Mouse (Mus musculus) heart, adult 11 months (tissue): Measurements from ENCODE around the gene Dctd.
A peak's percentile ranks its signal among the peaks of the same experiment; 100 is the strongest.

Experiments
- DNase-seq: peaks from one replicate; pipeline ENCODE4 v3.0.0; 2022

Dctd gene

DNA sequence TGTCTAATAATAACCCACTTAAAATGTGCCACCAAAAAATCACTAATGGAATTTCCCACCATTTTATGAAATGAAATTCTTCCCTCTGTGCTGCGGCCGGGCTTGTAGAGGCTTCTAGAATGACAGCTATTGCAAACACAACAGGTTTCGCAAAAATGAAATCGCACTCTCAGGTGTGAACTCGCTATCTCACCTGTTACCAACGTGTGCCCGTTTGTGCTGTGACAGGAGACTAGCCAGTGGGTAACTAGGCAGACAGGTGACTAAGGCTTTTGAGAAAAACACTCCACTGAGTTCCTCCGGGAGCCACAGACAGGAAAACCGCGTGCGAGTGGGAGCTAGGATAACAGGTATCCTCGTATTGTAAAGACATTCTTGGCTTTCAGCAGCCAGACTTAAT is at the start of gene Dctd:
Dctd (plus strand) TSS at position 301 of the 400 bp plus-strand sequence.
- DNase-seq: peak; percentile 22

DNA sequence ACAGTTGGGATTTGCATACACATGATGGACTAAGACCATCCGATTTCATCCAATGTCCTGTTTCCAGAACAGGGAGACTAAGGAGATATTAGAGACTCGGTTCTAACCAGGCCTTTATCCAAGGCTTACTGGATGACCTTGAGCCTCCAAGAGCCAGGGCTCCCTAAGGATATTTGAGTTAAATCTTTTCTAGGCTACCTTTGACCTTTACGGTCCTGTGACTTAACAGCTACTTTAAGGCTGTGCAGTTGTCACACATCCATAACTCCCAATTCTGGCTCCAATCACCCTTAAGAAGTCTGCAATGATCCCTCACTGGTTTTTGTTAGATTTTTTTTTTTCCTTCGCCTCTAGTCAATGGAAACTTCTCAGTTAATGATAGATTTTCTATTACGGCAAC is 45.3 kb upstream of the Dctd start:
- peak; percentile 18 for DNase-seq

DNA sequence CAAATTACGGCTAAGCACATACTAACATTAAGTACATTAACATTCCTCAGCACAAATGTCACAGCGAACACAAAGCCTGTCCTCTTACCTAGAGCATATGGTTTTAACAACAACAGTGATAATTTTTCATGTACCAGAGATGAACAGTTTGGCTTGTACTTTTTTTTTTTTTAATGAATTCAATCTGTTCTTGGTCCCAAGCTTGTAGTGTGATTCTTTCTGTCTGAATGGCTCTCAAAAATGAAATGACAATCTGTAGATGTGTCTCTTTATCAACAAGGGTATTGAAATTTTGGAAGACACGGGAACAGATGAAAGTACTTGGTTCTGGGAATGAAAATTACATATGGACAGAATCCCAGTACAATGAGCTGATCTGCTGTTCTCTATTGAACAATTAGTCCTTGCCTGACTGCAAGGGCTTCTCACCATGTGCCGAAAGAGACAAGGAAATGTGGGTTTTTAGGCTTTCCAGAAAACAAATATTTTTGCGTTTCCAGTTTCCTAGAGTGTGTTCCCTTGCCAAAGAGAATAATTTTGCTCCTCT is 35.3 kb upstream of the Dctd start:
- no peak for DNase-seq

DNA sequence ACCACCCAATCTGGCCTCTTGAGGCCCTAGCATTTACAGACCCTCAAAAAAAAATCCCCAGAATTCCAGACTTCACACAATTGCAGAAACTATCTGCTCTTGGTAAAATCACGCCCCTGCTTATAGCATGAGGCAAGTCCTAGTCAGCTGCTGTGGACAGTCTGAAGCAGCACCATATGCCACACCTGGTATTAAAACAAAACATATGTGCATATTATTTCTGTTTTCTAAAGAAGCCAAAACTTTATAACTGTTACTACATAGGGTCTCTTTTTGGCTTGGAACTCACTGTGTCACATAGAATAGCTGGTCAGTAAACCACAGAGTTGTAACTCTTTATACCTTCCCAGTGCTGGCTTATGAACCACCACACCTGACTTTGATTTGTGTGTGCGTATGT is 24.7 kb upstream of the Dctd start:
- no peak for DNase-seq

DNA sequence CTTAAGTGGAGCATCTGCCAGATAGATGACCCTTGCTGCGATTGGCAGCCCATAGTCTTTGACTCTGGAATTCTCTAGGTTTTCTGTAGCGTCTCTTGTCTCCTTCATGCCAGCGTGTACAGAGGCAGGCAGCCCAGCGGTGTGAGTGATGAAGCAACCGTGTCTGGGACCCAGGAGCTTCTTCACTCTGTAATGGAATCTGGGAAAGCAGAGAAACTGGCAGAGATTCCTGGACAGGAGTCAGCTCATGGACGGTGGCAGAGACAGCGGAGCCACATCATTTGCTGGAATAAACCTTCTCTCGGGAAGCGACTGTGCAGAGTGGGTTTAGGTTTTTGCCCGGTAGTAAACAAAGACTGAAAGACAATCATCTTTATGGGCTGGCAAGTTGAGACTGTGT is 16.5 kb upstream of the Dctd start:
- peak; percentile 70 for DNase-seq

DNA sequence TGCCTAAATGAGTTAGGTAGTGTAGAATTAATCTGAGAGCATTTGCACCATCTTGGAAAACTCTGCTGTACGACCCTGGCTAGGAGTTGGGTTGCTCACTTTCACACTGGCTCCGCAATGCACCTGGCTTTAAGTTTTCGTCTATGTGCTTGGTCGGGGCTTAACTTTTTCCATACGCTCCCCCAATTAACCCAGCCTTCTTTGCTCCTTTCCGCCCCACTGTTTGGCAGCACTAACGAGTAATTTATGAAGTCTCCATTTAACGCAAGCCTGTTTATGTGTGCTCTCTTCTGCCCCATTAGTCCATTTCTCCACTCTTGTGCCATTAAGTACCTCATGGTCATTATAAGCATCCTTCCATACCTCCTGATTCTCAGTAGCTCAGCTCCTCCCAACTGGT is 8.2 kb upstream of the Dctd start:
- peak; percentile 54 for DNase-seq

DNA sequence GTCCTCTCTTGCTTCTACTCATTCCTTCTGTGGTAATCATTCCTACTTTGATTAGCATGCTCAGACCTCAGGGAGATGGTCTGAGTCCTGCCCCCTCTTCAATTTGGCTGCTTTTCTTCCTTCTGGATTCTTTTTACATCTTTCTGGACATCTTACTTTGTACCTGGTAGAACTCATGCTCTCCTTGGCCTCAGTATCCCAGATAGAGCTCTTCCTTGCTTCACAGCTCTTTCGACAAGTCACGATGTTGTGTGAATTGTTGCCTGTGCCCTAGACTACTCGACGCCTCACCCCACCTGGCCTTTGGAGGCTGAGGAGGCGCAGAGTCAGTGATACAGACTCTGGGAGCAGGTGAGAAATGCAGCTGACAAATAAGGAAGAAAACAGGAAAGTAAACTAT is 3.5 kb upstream of the Dctd start:
- DNase-seq: peak; percentile 70

DNA sequence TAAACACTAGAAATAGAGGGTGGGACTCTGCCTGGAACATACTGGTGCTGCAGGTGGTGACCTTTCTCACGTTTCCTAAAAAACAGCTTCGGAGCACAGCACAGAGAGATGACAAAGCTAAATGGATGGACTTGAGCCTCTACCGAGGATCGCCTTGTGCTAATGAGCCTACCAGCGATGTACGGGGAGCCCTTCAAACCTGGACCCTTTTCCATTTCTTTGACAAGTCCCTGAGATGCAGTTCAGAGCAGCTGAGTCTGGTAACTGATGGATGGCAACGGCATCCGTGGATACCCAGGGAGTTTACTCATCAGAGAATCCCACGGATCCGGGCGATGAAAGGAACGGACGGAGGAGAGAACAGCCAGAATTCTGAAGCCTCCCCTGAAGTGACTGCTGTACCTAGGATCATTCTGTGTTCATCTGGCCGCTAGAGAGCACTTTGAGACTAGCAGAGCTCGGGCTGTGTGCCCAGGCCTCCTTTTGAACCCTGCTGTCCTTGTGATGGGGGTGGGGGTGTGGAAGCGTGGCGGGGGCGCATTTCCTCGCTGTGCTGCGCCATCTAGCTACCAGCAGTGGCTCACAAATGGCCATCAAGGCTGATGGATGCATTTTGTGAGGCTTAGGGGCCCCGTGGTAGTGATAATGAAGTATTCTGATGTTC is 1.6 kb upstream of the Dctd start:
- peak; percentile 89 for DNase-seq

DNA sequence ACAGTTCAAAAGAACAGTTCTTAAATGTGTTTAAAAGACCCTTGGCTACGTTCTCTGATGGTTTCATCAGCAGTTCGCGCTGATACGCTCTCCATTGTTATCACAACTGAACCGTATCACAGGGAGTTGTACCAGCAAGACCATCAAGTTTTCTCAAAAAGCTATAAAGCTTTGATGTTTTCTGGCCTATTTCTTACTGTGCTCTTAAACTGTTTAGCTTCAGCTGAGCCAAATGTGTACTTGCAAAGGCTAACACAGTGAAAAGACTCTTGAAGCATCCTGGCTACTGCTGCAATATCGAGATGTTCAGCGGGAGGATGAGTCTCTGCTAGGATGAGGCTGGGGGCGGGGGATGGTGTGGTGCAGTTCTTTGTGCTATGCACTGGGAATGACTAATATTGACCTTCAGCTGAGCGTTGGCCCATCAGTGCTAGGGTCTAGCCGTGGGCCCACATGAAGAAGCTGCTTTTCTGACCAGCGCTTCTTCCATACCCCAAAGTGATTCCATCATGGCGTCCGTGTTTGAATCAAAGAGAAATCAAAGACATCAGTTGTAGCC is 732 bp upstream of the Dctd start:
- DNase-seq: peak; percentile 55

DNA sequence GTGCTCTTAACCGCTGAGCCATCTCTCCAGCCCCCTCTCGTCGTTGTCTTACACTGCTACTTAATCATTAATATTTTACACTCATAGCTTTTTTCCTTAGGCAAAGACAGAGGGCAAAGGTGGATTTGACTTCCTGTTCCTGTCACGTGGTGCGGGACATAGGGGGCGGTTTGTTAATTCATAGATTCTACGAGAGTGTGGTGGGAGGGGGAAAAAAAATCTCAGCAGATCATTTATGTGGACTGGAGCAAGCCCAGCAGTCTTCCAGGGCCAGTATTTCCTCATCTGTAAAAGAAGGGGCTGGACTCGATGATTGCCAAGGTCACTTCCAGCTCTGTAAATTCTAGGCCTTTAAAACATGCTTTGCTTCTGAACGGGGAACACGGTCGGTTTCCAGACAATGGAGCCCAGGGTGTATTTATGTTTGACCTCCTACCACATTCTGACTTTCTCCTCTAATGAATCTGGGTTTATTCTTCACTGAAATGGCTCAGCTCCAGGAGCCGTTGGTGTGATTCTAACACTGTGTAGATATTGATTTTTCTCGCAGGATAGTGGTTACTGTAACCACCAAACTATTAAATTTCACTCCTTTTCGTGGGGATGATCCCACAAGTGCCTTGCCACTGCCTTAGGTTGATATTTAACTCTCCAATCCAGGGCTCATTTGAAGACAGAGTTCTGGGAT is 1.4 kb downstream of the Dctd start:
- no peak for DNase-seq

DNA sequence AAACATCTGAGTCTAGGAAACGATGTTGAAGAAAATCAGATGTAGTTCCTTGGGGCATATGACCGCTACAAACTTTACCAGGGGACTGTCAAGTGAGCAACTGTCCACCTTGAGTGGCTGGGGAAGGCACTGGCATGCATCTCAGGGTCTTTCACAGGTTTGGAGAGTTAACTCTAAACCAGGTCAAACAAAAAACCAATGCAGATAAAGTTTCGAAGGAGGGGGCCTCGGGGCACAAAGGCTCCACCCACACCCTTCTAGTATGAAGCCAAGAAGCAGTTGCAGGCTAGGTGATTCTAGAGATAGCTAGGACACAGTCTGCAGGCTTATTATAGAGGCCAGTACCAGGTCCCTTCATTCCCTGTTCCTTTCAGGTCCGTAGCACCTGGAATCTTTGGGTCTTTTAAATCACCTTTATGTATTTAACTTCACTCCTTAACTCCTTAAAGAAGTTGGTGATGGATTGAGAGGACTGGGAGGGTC is 10.5 kb downstream of the Dctd start:
- DNase-seq: no peak

DNA sequence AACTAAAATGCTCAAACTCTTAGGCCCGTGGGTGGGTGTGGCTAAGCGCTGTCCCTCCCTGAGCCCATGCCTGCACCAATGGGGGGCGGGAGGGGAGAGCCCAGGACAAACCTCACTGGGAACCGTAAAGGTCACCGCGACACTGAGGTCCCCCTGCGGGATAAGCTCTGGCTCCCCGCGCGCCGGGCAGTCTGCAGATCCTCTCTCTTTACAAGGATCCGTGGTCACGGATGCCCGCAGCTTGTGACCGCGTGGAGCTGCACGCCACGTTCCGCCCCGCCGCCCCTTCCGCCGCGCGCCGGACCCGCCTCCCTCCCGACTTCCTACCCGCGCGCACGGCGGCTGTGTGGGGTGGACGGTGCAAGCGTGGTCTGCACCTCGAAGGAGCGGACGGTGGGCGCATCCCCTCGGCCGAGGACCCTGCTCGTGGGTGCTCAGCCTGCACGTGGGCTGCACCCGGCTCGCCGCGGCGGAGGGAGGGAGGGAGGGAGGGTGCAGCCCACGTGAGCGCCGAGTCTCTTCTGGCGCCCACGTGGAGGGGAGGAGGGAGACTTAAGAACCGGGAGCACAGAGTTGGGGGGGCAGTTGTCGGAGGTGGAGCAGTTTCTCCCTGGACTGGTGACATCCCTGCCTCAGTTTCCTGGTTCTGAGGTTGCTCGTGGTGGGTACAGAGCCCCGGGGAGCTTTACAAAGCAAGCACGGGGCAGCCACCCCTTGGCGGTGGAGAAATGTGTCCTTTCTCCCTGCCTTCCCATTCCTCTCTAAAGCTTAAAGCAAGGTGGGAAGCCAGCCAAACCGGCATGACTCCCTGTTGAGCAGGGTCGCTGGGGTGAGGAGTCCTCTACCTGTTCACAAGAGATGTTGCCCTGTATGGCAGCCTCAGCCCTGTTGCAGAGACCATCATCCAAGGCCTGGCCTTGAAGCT is 11.2 kb downstream of the Dctd start:
- DNase-seq: peak; percentile 96

DNA sequence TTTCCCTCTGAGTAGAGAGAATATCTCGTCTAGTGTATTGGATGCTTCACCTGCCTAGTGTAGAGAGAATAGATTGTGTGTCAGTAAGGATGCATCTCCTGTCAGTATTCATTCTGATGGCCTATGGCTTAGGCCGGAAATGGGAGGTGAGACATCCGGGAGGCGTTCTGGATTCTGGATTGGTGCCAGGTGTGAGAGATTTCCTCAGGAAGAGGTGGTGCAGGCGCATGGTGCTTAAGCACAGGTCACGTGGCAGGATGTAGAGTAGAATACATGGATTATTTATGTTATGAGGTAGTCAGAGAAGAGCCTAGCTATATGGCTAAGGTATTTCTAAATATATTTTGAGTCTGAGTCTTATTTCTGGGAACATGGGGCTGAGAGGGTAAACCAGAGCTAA is 15.7 kb downstream of the Dctd start:
- peak; percentile 91 for DNase-seq

DNA sequence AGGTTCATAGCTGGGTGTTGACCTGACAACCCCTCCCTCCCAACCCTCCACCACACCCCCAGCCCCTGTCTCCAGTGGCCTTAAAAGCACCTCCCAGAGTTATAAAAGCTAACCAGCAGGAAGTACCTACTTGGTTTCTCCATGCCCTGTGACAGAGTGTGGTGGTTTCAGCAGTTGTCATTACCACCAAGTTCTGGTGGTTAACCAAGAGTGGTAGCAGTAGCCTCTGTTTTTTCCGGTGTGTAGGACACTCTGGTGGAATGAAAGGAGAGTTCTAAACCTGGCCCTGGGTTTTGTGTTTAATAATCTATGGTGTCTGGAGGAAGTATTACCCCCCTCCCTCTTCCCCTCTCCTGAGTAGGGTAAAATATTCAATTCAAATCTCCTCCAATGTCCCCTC is 24.1 kb downstream of the Dctd start:
- DNase-seq: no peak

DNA sequence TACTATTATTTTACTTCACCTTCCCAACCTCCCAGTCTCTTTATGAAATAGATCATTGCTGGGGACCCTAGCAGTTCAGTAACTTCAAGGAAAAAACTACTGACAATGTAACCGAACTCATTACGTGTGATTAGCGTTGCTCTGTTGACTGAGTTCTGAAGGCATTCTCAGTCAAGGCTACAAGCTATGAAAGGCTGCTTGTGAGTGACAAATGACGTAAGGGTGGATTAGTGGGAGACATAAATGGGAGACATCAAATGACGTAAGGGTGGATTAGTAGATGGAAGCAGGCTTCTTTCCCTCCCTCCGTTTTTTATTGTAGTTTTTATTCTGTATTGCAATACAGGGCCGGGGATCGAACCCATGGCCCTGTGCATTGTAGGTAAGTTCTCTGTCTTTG is 26.0 kb downstream of the Dctd start:
- DNase-seq: no peak

DNA sequence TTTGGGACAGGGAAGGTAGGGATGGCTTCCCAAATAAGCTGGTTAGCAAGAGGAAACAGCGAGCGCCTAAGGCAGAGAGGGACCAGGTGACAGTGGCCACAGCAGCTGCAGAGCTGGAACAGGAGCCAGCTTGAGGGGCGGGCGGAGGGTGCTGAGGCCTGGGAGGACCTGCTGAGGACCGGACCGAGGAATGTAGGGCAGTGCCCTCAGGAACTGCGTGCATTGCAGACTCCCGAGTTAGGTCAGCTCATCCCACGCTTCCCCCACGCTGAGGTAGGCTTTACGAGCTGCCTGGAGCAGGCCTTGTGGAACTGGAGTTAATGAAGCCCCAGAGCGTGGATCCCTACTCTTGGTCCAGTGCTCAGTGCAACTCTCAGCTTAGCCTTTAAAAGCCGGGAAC is 28.1 kb downstream of the Dctd start:
- DNase-seq: no peak

DNA sequence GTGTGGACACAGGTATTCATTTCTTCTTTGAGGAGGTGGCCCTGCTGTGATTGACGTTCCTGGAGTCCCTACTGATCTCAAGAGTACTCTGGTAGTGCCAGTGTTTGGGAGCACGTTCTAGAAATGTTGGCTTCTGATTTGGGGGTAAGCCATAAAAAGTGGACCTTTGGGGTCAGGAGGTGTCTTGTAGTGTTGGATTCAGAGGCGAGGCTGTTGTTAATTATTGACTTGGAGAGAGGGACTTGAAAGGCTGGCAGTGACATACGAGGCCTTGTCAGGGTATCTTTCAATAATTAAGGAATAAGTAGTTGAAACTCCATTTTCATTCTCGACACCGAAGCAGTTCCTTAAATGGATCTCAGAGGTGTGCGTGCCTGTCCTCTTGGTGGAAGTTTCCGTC is 31.4 kb downstream of the Dctd start:
- no peak for DNase-seq

DNA sequence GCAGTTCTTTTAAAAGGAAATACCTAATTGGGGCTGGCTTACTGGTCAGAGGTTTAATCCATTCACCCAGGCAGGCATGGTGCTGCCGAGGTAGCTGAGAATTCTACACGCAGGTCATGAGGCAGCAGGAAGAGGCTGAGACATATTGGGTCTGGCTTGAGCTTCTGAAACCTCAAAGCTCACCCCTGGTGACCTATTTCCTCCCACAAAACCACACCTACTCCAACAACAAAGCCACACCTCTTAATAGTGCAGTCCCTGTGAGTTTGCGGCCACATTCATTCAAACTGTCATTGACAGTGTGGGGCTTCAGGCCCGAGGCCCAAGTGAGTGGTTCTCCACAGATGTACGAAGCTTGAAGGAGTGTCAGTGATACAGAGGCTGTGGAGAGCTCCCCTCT is 34.4 kb downstream of the Dctd start:
- no peak for DNase-seq

DNA sequence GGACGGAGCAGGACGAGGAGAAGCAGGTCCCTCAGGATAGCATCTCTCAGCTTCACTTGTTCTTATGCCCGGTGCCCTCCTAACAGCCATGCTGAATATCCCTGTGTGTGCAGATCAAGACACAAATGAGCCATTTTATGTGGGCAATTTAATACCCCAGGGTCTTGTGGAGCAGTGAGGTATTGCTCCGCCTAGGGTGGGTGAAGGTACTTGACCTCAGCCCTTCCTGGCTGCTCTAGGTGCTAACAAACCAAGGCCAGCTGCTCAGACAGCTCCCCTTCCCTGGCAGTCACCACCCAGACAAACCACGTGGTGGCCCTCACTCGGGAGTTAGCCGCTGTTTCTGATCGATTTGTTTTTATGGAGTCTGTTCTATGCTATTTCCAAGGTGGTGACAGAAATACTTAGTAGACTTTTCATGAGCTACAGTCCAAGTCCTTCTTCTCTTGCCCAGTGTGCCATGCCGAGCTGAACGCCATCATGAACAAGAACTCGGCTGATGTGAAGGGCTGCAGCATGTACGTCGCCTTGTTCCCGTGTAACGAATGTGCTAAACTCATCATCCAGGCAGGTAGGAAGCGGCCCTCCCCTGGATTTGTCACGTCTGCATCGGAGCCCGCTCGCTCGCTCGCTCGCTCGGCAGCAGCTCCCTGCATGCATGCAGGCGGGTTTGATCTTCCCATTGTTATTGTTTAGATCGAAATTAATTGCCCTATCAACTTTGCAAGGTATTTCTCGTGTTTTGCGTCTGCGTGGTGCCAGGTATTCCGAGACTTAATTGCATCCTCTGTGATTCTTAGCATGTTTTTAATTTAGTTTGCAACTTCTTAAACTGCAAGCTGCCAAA is 38.1 kb downstream of the Dctd start:
- DNase-seq: no peak

DNA sequence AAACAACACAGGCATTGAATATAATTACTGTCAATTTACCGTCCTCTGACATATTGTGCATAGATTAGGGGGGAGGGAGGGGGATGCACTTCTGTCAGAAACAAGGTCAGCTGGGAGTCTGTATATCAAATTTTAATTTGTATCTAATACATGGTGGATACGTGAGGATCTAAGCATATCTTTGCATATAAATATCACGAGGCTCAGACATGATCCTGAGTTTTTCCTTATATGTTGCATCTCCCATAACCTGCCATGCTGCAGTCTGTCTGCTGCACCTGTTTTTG is 38.7 kb downstream of the Dctd start:
- DNase-seq: no peak

DNA sequence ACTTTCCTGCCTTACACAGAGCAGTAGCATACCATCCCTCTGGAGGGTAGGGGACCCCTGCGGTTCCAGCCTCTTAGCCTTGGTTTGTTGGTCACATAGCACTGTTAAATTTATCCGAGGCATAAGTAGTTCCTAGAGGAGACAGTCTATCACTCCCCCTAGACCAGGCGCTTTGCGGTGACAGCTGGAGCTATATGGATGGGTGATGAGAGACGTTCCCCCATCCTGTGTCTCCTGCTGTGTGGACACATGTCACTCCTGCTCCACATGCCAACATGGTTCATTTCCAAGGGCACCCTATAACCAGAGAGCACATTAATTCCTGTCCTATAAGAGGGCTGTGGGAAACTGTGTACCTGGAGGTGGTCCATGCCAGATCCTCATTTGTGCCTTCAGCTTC is 42.1 kb downstream of the Dctd start:
- no peak for DNase-seq

DNA sequence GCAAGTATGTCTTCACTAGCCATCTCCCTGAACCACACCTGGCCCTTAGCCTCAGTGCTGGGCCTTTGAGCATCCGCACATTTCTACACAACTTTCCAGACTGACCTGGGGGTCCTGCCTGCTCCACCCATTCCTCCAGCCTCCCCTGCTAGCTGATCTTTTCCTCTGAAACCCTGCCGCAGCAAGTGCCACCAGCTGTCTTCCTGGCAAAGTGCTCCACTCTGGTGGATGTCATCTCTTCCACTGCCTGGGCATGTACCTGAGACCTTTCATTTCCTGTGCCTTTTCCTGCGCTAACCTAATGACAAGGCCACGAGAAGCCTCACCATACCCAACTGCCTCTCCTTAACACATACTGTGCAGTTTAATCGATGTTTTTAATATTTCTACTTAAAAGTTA is 46.9 kb downstream of the Dctd start:
- no peak for DNase-seq
